ENCODE assay signal across 19 mouse cellular contexts in genomic region chr16:10651804-10652203, GRCm38 (mm10).
DNase-seq lines count a peak whose midpoint lies in the region; ATAC-seq lines count a peak whose summit lies in the region.
"Had no signal": no experiment of that assay in that cellular context is flagged by ENCODE, and none has a peak within 500 bp of the region (broad histone marks: within the 10 kb centered on the region; RNA-seq: fewer than 3 reads in every experiment).

No protein-coding gene starts in this region.

- H3K4me1 ChIP-seq in megakaryocyte, embryonic 14.5 days = peaks cover 60% of the 10 kb centered on the region

- peaks cover 57% of the 10 kb centered on the region for H3K36me3 ChIP-seq in megakaryocyte, embryonic 14.5 days (replicated peaks; ENCODE audit: low read length)
- H3K36me3 ChIP-seq: embryonic facial prominence, embryonic 12.5 days; forebrain, embryonic 12.5 days; heart, embryonic 13.5 days; hindbrain, embryonic 15.5 days had no signal

- H3K9me3 ChIP-seq in megakaryocyte, embryonic 14.5 days = no peaks in the 10 kb centered on the region
- H3K9me3 ChIP-seq: embryonic facial prominence, embryonic 12.5 days; forebrain, embryonic 12.5 days; heart, embryonic 13.5 days; hindbrain, embryonic 15.5 days had no signal

- peak overlapping the region; percentile 6 for H3K4me3 ChIP-seq in megakaryocyte, embryonic 14.5 days (replicated peaks)
- H3K4me3 ChIP-seq: embryonic facial prominence, embryonic 12.5 days; forebrain, embryonic 12.5 days; heart, embryonic 13.5 days; hindbrain, embryonic 15.5 days had no signal

- peaks cover 14% of the 10 kb centered on the region for H3K27me3 ChIP-seq in megakaryocyte, embryonic 14.5 days (replicated peaks)
- H3K27me3 ChIP-seq: embryonic facial prominence, embryonic 12.5 days; heart, embryonic 13.5 days; hindbrain, embryonic 15.5 days; Patski had no signal

- peak; percentile 36 for DNase-seq in thymus, postnatal 0 days (ENCODE audit: low spot score)
- DNase-seq in thymus, postnatal 25 days = no peak
- no peak for DNase-seq in embryo, embryonic 10 days (ENCODE audit: low spot score)
- DNase-seq: adrenal gland, adult 2 months; adrenal gland, postnatal 25 days; cerebellum, adult 8-10 months; cerebellum, postnatal 14 days; forebrain, postnatal 0 days; gastrocnemius, postnatal 36 days; heart, adult 11 months; heart, postnatal 36 days had no signal

- no peak for ATAC-seq in megakaryocyte, adult 5-6 weeks (ENCODE audit: poor library complexity, severe bottlenecking)
- 0 out of 2 replicates have a peak, but pooled peaks have one; percentile 16 for ATAC-seq in monocyte, adult 5-6 weeks (replicated peaks; ENCODE audit: insufficient number of reproducible peaks, low FRiP score, low TSS enrichment, poor library complexity, severe bottlenecking)
- ATAC-seq: forebrain, postnatal 0 days; Patski had no signal
